Mouse (Mus musculus): ENCODE results near the gene Tbata. TPM values are rescaled to one million over a fixed set of nuclear protein-coding genes. Genes with fewer than 3 reads are reported as not detected.

Tbata gene
- polyA plus RNA-seq, 1 experiment from 2014 or later: not detected

DNA sequence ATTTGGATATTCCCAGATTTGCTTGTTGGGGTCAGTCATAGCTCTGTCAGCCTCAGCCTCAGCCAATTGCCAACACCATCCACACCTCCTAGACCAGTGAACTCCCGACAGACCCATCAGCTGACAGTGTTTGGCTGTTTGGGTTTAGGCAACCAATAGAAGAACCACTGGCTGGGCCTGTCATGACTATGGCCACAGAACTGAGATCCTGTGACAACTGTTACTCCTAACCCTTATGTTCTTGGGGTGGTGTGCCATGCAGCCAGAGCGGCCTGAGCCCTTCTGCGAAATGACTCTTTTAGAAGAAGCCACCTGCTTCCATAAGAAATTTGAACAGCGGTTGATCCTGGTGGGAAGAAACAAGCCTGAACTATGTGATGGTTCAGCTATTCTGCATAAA lies 39.4 kb downstream of the Tbata start:
- Histone ChIP-seq H3K27me3 (replicated peaks; ENCODE audit: control insufficient read depth, insufficient read depth, low read length) (0 out of 2 replicates have a peak, but pooled peaks cover 3% of the 10 kb centered on the region), H3K4me1 (replicated peaks; ENCODE audit: control insufficient read depth, insufficient read depth, low read length) (no peaks in the 10 kb centered on the region), H3K9ac (ENCODE audit: low read depth, low read length) (no peak overlapping the region), H3K27ac (ENCODE audit: low read depth, low read length) (no peak overlapping the region), H3K4me3 (ENCODE audit: low read depth, low read length) (no peak overlapping the region), H3K36me3 (ENCODE audit: control insufficient read depth, insufficient read depth) (no peaks in the 10 kb centered on the region), H3K4me2 (replicated peaks; ENCODE audit: low read depth) (no peak overlapping the region), H3K9me3 (ENCODE audit: control insufficient read depth) (0 out of 2 replicates have a peak, but pooled peaks cover 3% of the 10 kb centered on the region)
- 74% methylated on average over 4 of the region's 4 CpGs for WGBS
- no peak for ATAC-seq
- TF ChIP-seq CTCF (IDR thresholded peaks at IDR 0.05; ENCODE audit: low read depth): no peak

DNA sequence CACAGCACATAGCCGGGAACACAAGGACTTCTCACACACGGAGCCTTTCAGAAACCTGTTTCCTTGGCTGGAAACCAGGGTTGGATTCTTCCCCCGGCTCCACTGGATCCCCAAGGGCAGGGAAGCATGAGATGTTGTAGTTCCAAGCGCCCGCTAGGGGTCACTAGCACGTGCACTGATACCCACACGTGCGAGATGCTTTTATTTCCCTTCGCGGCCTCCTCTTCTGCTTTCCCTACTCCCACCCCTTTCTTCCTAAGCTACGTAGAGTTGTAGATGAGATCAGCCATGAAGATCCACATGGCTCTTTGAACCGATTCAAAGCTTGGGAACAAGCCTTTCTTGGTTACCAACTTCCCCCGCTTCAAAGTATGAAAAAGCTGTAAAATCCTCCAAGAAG lies 40.0 kb downstream of the Tbata start:
- 0 out of 2 replicates have a peak, but pooled peaks cover 3% of the 10 kb centered on the region for H3K9me3 ChIP-seq (ENCODE audit: control insufficient read depth)
- no peak overlapping the region for H3K27ac ChIP-seq (ENCODE audit: low read depth, low read length)
- no peak for ATAC-seq
- 0 out of 2 replicates have a peak, but pooled peaks cover 3% of the 10 kb centered on the region for H3K27me3 ChIP-seq (replicated peaks; ENCODE audit: control insufficient read depth, insufficient read depth, low read length)
- 10% methylated on average over 13 of the region's 13 CpGs for WGBS
- H3K4me2 ChIP-seq (replicated peaks; ENCODE audit: low read depth): no peak overlapping the region
- no peak overlapping the region for H3K9ac ChIP-seq (ENCODE audit: low read depth, low read length)
- H3K4me3 ChIP-seq (ENCODE audit: low read depth, low read length): no peak overlapping the region
- peak; percentile 86 for TF ChIP-seq CTCF (IDR thresholded peaks at IDR 0.05; ENCODE audit: low read depth)
- no peaks in the 10 kb centered on the region for H3K36me3 ChIP-seq (ENCODE audit: control insufficient read depth, insufficient read depth)
- no peaks in the 10 kb centered on the region for H3K4me1 ChIP-seq (replicated peaks; ENCODE audit: control insufficient read depth, insufficient read depth, low read length)

DNA sequence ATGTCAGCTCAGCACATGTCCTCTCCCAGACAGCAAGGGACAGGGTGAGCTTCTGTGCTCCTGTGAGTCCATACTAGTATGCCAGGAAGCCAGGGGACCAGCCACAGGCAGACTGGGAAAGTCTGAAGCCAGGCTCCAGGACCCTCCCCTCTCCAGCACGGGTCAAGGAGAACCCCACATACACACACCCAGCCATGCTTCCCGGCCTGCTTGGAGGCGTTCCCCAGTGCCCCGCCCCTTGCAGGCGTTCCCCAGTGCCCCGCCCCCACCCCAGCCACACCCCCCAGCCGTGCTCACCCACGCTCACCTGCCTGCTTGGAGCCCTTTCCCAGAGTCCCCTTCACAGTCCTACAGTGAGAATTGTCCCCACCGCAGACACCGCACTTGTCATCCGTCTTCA lies 41.1 kb downstream of the Tbata start:
- 0 out of 2 replicates have a peak, but pooled peaks cover 3% of the 10 kb centered on the region for H3K27me3 ChIP-seq (replicated peaks; ENCODE audit: control insufficient read depth, insufficient read depth, low read length)
- WGBS: 8% methylated on average over 11 of the region's 11 CpGs
- no peaks in the 10 kb centered on the region for H3K4me1 ChIP-seq (replicated peaks; ENCODE audit: control insufficient read depth, insufficient read depth, low read length)
- peak overlapping the region; percentile 13; the same call in 1 of the 2 replicates for H3K4me2 ChIP-seq (replicated peaks; ENCODE audit: low read depth)
- no peaks in the 10 kb centered on the region for H3K36me3 ChIP-seq (ENCODE audit: control insufficient read depth, insufficient read depth)
- H3K27ac ChIP-seq (ENCODE audit: low read depth, low read length): no peak overlapping the region
- no peak overlapping the region for H3K9ac ChIP-seq (ENCODE audit: low read depth, low read length)
- 0 out of 2 replicates have a peak, but pooled peaks cover 3% of the 10 kb centered on the region for H3K9me3 ChIP-seq (ENCODE audit: control insufficient read depth)
- no peak; the same call in 1 of the 2 replicates for ATAC-seq
- TF ChIP-seq CTCF (IDR thresholded peaks at IDR 0.05; ENCODE audit: low read depth): no peak
- H3K4me3 ChIP-seq (ENCODE audit: low read depth, low read length): no peak overlapping the region

DNA sequence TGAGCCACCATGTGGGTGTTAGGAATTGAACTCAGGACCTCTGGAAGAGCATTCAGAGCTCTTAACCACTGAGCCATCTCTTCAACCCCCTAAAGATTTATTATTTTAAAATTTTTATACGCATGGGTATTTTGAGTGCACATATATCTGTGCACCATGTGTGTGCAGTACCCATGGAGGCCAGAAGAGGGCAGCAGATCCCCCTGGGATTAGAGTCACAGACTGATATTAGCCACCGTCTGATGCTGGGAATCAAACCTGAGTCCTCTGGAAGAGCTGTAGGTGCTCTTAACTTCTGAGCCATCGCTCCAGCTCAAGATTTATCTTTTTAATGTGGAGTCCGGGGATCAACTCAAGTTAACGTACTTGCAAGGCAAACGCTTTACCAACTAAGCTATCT lies 43.9 kb downstream of the Tbata start:
- WGBS: 97% methylated on average over 6 of the region's 6 CpGs
- Histone ChIP-seq H3K4me1 (replicated peaks; ENCODE audit: control insufficient read depth, insufficient read depth, low read length) (no peaks in the 10 kb centered on the region), H3K27ac (ENCODE audit: low read depth, low read length) (no peak overlapping the region), H3K36me3 (ENCODE audit: control insufficient read depth, insufficient read depth) (no peaks in the 10 kb centered on the region), H3K4me2 (replicated peaks; ENCODE audit: low read depth) (no peak overlapping the region), H3K4me3 (ENCODE audit: low read depth, low read length) (no peak overlapping the region), H3K27me3 (replicated peaks; ENCODE audit: control insufficient read depth, insufficient read depth, low read length) (0 out of 2 replicates have a peak, but pooled peaks cover 3% of the 10 kb centered on the region), H3K9ac (ENCODE audit: low read depth, low read length) (no peak overlapping the region), H3K9me3 (ENCODE audit: control insufficient read depth) (0 out of 2 replicates have a peak, but pooled peaks cover 3% of the 10 kb centered on the region)
- TF ChIP-seq CTCF (IDR thresholded peaks at IDR 0.05; ENCODE audit: low read depth): peak; percentile 61
- ATAC-seq: no peak

DNA sequence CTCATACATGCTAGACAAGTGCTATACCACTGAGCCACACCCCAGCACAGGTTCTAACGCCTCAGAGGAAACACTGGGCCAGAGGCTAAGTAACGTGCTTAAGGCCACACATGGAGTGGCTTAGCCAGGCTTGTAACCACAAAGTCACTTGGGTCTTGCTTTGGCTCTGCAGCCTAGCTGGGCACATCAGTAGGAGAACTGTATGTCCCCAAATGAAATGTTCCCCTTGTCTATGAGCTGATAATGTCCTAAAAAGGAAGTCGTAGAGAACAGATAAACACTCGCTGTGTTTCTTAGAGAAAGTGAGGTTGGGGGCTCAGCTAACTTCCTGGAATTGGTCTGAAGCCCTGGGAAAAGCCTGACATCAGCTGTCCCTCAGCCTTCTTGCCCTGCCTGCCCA lies 44.4 kb downstream of the Tbata start:
- Histone ChIP-seq H3K9ac (ENCODE audit: low read depth, low read length) (no peak overlapping the region), H3K4me3 (ENCODE audit: low read depth, low read length) (no peak overlapping the region), H3K36me3 (ENCODE audit: control insufficient read depth, insufficient read depth) (no peaks in the 10 kb centered on the region), H3K27me3 (replicated peaks; ENCODE audit: control insufficient read depth, insufficient read depth, low read length) (0 out of 2 replicates have a peak, but pooled peaks cover 3% of the 10 kb centered on the region), H3K9me3 (ENCODE audit: control insufficient read depth) (0 out of 2 replicates have a peak, but pooled peaks cover 3% of the 10 kb centered on the region), H3K27ac (ENCODE audit: low read depth, low read length) (no peak overlapping the region), H3K4me1 (replicated peaks; ENCODE audit: control insufficient read depth, insufficient read depth, low read length) (no peaks in the 10 kb centered on the region), H3K4me2 (replicated peaks; ENCODE audit: low read depth) (no peak overlapping the region)
- WGBS: 60% methylated on average over 4 of the region's 4 CpGs
- ATAC-seq: no peak
- no peak for TF ChIP-seq CTCF (IDR thresholded peaks at IDR 0.05; ENCODE audit: low read depth)

DNA sequence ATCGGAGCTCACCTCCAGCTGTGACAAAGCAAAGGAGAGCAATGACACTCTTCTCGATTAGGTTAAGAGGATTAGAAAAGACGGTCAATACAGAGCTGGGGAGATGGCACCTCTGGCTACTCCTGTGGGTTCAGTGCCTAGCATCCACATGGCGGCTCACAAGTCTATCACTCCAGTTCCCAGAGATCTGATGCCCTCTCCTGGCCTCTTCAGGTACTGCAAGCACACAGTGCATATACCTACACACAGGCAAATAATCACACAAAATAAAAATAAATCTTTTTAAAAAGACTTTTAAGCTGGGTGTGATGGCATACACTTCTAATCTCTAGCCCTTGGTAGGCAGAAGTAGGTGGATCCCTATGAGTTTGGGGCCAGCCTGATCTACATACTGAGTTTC lies 47.6 kb downstream of the Tbata start:
- no peaks in the 10 kb centered on the region for H3K27me3 ChIP-seq (replicated peaks; ENCODE audit: control insufficient read depth, insufficient read depth, low read length)
- H3K9ac ChIP-seq (ENCODE audit: low read depth, low read length): no peak overlapping the region
- H3K36me3 ChIP-seq (ENCODE audit: control insufficient read depth, insufficient read depth): no peaks in the 10 kb centered on the region
- no peaks in the 10 kb centered on the region for H3K4me1 ChIP-seq (replicated peaks; ENCODE audit: control insufficient read depth, insufficient read depth, low read length)
- no peak overlapping the region for H3K27ac ChIP-seq (ENCODE audit: low read depth, low read length)
- WGBS: 97% methylated on average over 4 of the region's 4 CpGs
- TF ChIP-seq CTCF (IDR thresholded peaks at IDR 0.05; ENCODE audit: low read depth): no peak
- no peak overlapping the region for H3K4me2 ChIP-seq (replicated peaks; ENCODE audit: low read depth)
- H3K4me3 ChIP-seq (ENCODE audit: low read depth, low read length): no peak overlapping the region
- 0 out of 2 replicates have a peak, but pooled peaks cover 3% of the 10 kb centered on the region for H3K9me3 ChIP-seq (ENCODE audit: control insufficient read depth)
- ATAC-seq: no peak
